Mouse (Mus musculus) kidney, adult 2 months (tissue): ENCODE results near the gene Trappc10.

ENCODE experiments used
- CTCF ChIP-seq: fragments of 200-500 bp; conservative IDR thresholded peaks from 2 replicates; pipeline ENCODE4 v1.5.1; 2011; ENCODE audit warnings: low read depth, mild to moderate bottlenecking, control low read depth, low read length, moderate library complexity, mixed read lengths; ENCODE audit not compliant: insufficient read depth, insufficient read length
- POLR2A ChIP-seq: fragments of 200-500 bp; IDR thresholded peaks from one replicate; pipeline ENCODE4 v1.6.1; 2011; ENCODE audit warnings: low read depth, low read length, control low read depth

DNA sequence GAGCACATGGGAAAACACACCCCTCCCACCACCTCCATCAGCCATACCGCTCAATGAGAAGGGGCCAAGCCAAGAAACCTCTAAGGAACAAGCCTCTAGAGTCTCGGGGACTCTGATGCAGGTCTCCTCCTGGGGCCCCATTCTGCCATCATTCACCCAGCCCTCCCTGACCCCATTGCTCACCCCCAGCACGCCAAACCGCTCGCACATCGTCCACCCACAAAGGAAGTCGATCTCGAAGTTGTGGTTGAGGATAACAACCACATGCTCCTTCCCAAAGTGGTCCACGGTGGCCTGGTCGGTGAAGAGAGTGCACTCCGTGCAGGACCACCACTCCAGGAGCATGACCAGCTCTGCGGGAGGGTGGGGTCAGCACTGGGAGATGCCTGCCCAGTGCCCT lies 40.4 kb upstream of the Trappc10 start:
- no peak for TF ChIP-seq CTCF
- TF ChIP-seq POLR2A, result no peak
